Mouse (Mus musculus): ENCODE results near the gene Mlip. TPM values are rescaled to one million over a fixed set of nuclear protein-coding genes. Genes with fewer than 3 reads are reported as not detected.
A peak's percentile ranks its signal among the peaks of the same experiment; 100 is the strongest.
"Not testable (repeated sequence)": the region's sequence is repeated elsewhere in the genome, so short reads cannot be mapped to it uniquely, and the experiment has no call there.

Mlip gene
- total RNA-seq (2021), result 100 to 1,000 TPM; 102 to 111 TPM
- long read RNA-seq, experiment 1, partial matches to known transcripts, result 5 of 63 reads
- long read RNA-seq, experiment 1, other reads (novel, unspliced or antisense), result 56 of 63 reads
- long read RNA-seq, experiment 2, partial matches to known transcripts, result 4 of 52 reads
- long read RNA-seq, experiment 2, other reads (novel, unspliced or antisense), result 45 of 52 reads

DNA sequence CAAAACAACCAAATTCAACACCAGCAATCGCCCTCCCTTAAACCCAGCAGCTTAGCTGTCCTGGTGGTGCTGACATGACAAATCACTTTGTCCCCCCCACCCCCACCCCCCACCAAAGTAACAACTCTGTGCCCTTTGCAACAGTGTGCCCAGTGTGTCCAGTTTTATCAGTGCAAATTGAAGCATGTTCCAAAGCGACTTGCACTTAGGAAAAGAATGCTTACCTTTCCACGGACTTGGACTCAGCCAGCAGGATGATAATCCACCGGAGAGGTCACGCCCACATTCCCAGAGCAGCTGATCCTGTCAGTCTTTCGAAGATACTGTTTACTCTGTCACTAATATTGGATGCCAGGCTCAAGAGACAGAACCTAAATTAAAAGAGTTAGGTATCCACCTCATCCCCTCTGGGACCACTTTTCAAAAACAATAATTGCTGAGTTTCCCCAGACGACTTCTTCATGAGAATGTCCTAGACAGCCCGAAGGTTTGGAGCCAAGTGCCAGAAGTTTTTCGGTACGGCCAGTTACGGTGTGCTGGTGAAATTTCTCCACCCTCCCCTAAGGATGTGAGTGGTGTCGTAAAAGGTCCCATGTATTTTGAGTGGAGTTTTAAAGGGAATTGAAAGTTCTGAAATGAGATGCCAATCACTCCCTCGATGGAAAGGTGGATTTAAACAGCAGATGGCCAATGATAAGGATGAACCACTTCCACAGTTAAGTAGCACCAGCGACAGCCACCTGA lies at the start of gene Mlip:
Gene Mlip (minus strand): TSS at position 538 of the 744 bp plus-strand sequence.
- DNase-seq, result peak; percentile 37

- no peak for DNase-seq
These were observed 47.0 kb upstream of the Mlip start for GRCm38 (mm10) chr9:77399801-77400200.

DNA sequence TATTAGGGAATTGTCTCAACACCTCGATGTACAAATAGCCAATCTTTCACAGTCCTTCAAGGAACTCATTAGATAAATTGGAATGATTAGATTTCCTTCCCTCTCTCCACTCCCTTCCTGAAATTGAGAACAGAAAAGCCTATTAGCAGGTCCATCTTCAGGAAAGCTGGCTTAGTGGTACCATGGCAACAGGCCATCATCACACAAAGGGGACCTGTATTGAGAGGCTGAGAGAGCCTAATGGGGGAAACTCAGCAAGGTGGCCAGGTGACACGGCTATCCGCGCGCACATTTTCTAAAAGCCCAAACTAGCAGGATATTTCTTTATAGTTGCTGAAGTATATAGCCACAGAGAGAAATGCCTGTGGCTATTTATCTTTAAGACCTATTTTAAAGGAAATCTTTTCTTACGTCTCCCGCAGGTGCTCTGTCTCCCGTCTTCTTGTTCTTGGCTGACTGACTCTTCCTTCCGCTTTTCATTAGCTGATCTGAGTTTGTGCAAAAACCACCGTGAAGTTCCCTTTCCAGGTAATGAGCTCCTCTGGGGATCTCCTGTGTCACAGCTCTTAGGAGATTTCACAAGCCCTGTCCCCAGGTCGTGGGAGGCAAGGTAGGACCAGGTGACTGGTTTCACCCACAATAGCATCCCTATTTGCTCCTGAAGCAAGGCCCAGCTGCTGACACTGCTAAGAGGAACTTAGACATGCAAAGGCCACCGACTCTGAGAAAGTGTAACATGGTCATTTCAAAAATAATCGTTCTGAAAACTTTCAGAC lies 46.3 kb upstream of the Mlip start:
- no peak for DNase-seq

- DNase-seq, result no peak
These were observed 44.3 kb upstream of the Mlip start for GRCm38 (mm10) chr9:77397027-77397426.

DNA sequence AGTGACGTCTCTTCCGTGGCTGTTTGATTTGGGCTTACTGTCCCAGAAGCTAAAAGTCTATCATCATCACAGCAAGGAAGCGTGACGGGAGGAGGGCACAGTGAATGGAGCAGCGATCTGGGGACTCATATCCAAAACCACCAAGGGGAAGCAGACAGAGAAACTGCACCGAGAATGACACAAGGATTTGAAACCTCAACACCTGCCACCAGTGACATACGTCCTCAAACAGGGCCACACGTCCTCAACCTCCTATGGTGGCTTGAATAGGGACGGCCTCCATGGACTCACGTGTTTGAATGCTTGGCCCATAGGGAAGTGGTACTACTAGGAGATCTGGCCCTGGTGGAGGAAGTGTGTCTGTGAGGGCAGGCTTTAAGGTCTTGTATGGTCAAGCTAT lies 38.5 kb upstream of the Mlip start:
- DNase-seq, result no peak

DNA sequence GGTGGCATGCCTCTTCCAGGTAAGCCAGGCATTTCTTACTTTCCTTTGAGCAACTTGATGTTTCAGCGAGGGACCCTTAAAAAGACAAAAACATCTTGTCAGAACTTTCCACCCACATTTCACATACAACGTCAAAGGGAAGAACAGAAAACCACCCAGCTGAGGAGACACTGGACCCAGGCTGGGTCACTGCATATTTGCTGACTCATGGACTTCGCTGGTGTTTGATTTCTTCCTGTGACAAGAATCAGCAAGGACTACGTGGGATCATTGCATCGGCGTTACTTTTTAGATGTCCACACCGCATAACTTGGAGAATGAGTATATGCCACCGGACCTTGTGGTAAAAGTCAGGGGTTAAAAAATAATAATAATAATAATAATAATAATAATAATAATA lies 36.2 kb upstream of the Mlip start:
- no peak for DNase-seq

- DNase-seq, result no peak
These were observed 34.0 kb upstream of the Mlip start for GRCm38 (mm10) chr9:77386751-77387150.

- peak; percentile 10 for DNase-seq
These were observed 32.8 kb upstream of the Mlip start for GRCm38 (mm10) chr9:77385611-77386010.

- DNase-seq, result no peak
These were observed 31.9 kb upstream of the Mlip start for GRCm38 (mm10) chr9:77384651-77385050.

DNA sequence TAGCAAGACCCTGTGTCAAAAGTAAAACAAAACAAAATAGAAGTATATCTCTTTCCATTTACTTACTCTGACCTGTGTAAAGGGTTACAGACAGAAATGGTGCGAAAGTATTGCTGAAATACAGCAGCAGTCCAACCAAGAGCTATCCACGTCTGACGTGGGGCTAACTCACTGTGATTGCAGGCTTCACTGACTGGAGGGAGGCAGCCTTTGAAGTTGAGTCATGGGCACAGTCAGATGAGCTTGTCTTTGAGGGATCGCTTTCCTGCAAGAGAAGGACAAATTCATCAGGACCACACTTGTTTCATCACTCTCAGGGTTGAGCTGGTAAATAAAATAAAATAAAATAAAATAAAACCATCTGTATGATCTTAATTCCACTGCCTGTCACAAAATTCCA lies 31.2 kb upstream of the Mlip start:
- DNase-seq, result no peak

DNA sequence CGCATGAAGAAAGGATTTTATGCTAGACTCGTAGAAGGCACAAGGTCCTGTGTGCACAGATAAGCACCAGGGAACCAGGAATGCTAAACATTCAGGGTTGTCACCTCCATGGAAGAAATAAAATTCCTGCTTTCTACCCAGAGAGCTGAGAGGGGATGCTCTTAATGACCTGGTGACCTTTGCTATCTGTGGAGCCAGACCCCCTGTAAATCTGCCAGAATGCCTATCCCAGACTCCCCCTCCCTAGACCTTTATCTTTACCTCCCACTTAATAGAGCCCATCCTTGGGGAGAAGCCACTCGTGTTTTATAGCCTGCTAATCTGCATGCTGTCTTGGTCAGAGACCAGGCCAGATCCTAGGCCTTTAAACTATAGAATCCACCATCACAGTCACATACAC lies 29.7 kb upstream of the Mlip start:
- DNase-seq, result no peak

- DNase-seq, result peak; percentile 78
These were observed 28.8 kb upstream of the Mlip start for GRCm38 (mm10) chr9:77381565-77381964.

DNA sequence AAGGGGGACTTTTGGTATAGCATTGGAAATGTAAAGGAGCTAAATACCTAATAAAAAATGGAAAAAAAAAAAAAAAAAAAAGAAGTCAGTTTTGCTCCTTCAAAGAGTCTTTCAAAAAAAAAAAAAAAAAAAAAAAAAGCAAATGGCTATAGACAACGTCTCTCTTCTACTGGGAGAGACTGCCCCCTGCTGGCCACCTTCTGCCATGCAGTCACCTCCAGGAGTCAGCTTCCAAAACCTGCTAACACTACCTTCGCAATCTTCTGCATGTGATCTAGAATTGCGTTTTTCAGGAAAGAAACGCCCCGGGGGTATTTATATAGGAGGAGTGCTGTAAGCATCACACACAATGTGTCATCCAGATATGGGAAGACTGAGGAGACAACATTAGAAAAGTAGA lies 26.9 kb upstream of the Mlip start:
- DNase-seq, result peak; percentile 79

- DNase-seq, result no peak
These were observed 24.9 kb upstream of the Mlip start for GRCm38 (mm10) chr9:77377696-77378095.

- DNase-seq, result peak; percentile 59
These were observed 24.3 kb upstream of the Mlip start for GRCm38 (mm10) chr9:77377082-77377481.

- DNase-seq, result no peak
These were observed 23.8 kb upstream of the Mlip start for GRCm38 (mm10) chr9:77376561-77376960.

DNA sequence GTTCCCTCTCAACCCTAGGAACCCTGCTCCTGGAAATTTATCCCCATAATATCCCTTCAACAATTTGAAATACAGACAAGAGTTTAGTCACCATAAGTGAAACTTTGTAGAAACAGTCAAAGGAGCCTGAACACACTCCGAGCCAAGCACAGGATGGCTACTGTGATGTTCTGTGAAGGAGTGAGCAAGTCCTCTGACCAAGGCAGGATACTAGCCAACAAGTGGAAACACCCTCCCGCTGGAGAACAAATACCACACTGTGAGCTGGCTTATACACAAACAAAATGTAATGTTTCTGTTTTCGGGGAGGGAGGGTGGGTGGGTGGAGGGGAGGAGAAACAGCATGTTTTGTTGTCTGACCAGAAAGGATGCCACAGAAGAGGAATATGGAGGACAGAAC lies 17.9 kb upstream of the Mlip start:
- no peak for DNase-seq

DNA sequence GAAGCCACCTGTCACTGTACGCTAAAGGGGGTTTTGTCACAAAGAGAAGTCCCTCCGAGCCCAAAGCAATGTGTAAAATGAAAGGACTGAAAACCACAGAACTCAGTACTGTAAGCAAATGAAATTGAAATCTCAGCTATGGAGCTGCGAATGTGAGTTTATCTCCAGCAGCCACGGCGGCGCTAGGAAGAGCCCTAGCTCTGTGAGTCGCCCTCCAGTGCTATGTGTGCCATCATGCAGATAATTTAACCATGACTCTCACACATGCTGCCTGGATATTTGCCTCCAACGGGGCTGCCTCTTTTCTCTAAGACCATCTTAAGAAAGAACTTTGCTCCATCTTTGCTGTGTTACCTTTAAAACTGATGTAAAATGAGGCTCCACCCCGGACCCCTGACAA lies 16.5 kb upstream of the Mlip start:
- no peak for DNase-seq

- not testable (repeated sequence) for DNase-seq
These were observed 11.9 kb upstream of the Mlip start for GRCm38 (mm10) chr9:77364681-77365080.

DNA sequence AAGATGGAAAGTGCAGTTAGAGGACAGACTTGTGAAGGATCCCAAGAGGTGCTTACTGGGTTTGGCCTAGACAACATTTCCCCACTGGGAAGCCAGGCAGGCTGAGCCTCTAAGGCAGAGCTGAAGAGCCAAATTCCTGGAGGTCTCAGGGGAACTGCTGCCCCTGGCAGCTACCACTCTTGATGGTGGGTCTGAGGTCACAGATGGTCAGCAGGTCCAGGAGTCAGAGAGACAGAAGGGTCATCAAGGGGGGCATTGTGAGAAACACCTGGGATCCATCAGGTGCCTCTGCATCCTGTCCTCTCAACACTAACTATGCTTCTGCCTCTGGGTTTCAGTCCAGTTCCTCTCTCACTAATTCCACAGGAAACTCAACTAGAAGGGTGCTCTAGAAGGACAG lies 10.1 kb upstream of the Mlip start:
- DNase-seq, result no peak

DNA sequence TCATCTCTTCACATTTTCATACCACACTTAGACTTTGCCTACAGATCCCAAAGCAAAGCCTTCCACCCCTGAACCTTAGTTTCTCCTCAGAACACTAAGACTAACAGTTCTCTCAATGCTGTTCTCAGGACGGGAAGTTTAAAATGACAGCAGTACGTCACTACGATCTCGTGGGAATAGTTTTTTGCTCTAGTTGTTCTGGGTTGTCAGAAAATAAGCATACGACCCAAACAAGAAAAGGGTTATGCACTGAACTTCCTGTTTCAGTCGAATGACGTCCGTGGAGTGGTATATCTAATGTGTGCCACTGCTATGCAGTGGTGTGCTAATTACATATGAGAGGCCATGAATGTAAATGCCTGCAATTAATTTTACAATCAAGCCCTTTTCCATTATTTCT lies 7.9 kb upstream of the Mlip start:
- no peak for DNase-seq

GRCm38 (mm10) chr9:77359278-77359973 lies 6.7 kb upstream of the Mlip start:
- no peak for DNase-seq

DNA sequence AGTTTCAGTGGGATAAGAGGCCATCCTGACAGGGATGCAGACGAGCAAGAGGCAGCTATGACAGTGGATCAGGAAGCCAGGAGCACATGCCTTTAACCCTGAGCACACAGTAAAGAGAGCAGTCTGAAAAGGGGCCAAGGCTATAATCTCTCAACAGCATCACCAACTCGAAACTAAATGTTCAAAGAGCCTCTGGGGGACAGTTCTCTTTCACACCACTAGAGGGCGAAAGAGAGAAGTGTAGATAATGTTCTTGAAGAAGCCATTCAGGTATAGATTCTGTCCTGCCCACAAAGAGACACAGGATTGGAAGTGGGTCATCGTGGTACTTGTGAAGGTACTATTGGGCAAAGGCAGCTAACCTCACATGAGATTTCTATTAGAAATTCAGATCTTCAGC lies 1.2 kb upstream of the Mlip start:
- DNase-seq, result no peak
